In genomic region chr2:25177076-25177475, GRCm38 (mm10) we compare ENCODE assay signal across 10 mouse cellular contexts. TPM values are rescaled to one million over a fixed set of nuclear protein-coding genes. Genes with fewer than 3 reads are reported as not detected.
DNase-seq lines count a peak whose midpoint lies in the region; TF ChIP-seq lines count a peak whose summit lies in the region.
"Had no signal": no experiment of that assay in that cellular context is flagged by ENCODE, and none has a peak within 500 bp of the region (broad histone marks: within the 10 kb centered on the region; RNA-seq: fewer than 3 reads in every experiment).

No protein-coding gene starts in this region.

- H3K4me1 ChIP-seq in heart, adult 2 months (ENCODE audit: control insufficient read depth, insufficient read depth, low read length) = peaks cover 26% of the 10 kb centered on the region
- peaks cover 90% of the 10 kb centered on the region for H3K4me1 ChIP-seq in midbrain, embryonic 10.5 days

- peak overlapping the region; percentile 86 for H3K27ac ChIP-seq in heart, adult 2 months
- H3K27ac ChIP-seq in midbrain, embryonic 10.5 days (replicated peaks) = peak overlapping the region; percentile 96
- H3K27ac ChIP-seq: liver, embryonic 13.5 days had no signal

- H3K4me3 ChIP-seq in heart, adult 2 months = peak overlapping the region; percentile 24; the same call in 1 of the 2 replicates
- peak overlapping the region; percentile 90 for H3K4me3 ChIP-seq in midbrain, embryonic 10.5 days
- H3K4me3 ChIP-seq: liver, embryonic 13.5 days had no signal

- TF ChIP-seq POLR2A in heart, adult 2 months (IDR thresholded peaks at IDR 0.05; ENCODE audit: insufficient read depth, low read depth, low read length) = no peak

- H3K27me3 ChIP-seq in heart, adult 2 months (ENCODE audit: control insufficient read depth, insufficient read depth, low read length) = no peaks in the 10 kb centered on the region
- H3K27me3 ChIP-seq in midbrain, embryonic 10.5 days (ENCODE audit: low read depth, poor library complexity, severe bottlenecking) = peaks cover 44% of the 10 kb centered on the region

- no peak for TF ChIP-seq CTCF in heart, adult 2 months (IDR thresholded peaks at IDR 0.05)

- intact Hi-C loops in heart, adult 2 months (cut with DNase I) = loop anchor here (1.0 kb wide), 1 partner anchor 14 kb away; no protein-coding TSS in a partner anchor

- H3K36me3 ChIP-seq in heart, adult 2 months (ENCODE audit: control insufficient read depth, insufficient read depth, low read length) = no peaks in the 10 kb centered on the region
- H3K36me3 ChIP-seq in midbrain, embryonic 10.5 days = no peaks in the 10 kb centered on the region
- H3K36me3 ChIP-seq: liver, embryonic 13.5 days had no signal

- no peaks in the 10 kb centered on the region for H3K79me2 ChIP-seq in heart, adult 2 months (replicated peaks; ENCODE audit: control insufficient read depth, insufficient read depth, low read length)

- TF ChIP-seq EP300 in heart, adult 2 months (IDR thresholded peaks at IDR 0.05; ENCODE audit: insufficient read depth, low read depth, low read length) = 0 out of 2 replicates have a peak, but pooled peaks have one; percentile 42

- H3K9ac ChIP-seq in heart, adult 2 months (ENCODE audit: low read depth, low read length) = peak overlapping the region; percentile 52
- H3K9ac ChIP-seq: liver, embryonic 13.5 days had no signal

- WGBS in heart, adult 2 months = 37% methylated on average over 4 of the region's 4 CpGs
- 29% methylated on average over 4 of the region's 4 CpGs for WGBS in midbrain, embryonic 10.5 days

- H3K9me3 ChIP-seq in midbrain, embryonic 10.5 days (replicated peaks) = no peaks in the 10 kb centered on the region
- H3K9me3 ChIP-seq: liver, embryonic 13.5 days had no signal

- DNase-seq in heart, adult 2 months = peak; percentile 33 to 42
- no peak for DNase-seq in heart, postnatal 4 days
- DNase-seq in testis, postnatal 10 days (ENCODE audit: low spot score) = peak; percentile 37
- DNase-seq in testis, postnatal 14 days (ENCODE audit: low spot score) = no peak
- DNase-seq in midbrain, embryonic 10.5 days (ENCODE audit: low spot score) = no peak
- DNase-seq in ovary, postnatal 36 days (ENCODE audit: low spot score) = no peak
- no peak for DNase-seq in layer of hippocampus, postnatal 10 days (ENCODE audit: low spot score in 2 of 2)
- DNase-seq in ovary, postnatal 10 days (ENCODE audit: low spot score) = no peak
- DNase-seq: gastrocnemius, postnatal 36 days; liver, embryonic 13.5 days had no signal

RNA-seq across cellular contexts. Expression of gene Nrarp, which starts 3.5 kb away (rescaled TPM):
- total RNA-seq in heart, adult 2 months (2021) = 1 to 10 TPM; 6.2 to 7.4 TPM
- 10.2 and 11.2 TPM in 2 replicates for polyA plus RNA-seq in heart, adult 2 months (2012; rRNA removed)
- total RNA-seq in heart, postnatal 4 days (2021) = 10 to 100 TPM; 31.2 to 33.4 TPM
- polyA plus RNA-seq in midbrain, embryonic 10.5 days (2016; fragmentation: Nextera tagmentation; extraction: Ambion mirVana) = 65.8 and 74.1 TPM in 2 replicates
- 10 to 100 TPM; 43.0 to 50.3 TPM for total RNA-seq in layer of hippocampus, postnatal 10 days (2021)

RNA-seq across cellular contexts. Expression of gene Tor4a, which starts 19.6 kb away (rescaled TPM):
- total RNA-seq in heart, adult 2 months (2021) = 1 to 10 TPM; 4.3 to 4.9 TPM
- polyA plus RNA-seq in heart, adult 2 months (2012; rRNA removed) = 6.8 and 9.4 TPM in 2 replicates
- 1 to 10 TPM; 4.4 to 5.8 TPM for total RNA-seq in heart, postnatal 4 days (2021)
- 1.3 and 1.9 TPM in 2 replicates for polyA plus RNA-seq in midbrain, embryonic 10.5 days (2016; fragmentation: Nextera tagmentation; extraction: Ambion mirVana)
- total RNA-seq in layer of hippocampus, postnatal 10 days (2021) = 1 to 10 TPM; 1.8 to 2.4 TPM

RNA-seq across cellular contexts. Expression of gene Nelfb, which starts 34.2 kb away (rescaled TPM):
- total RNA-seq in heart, adult 2 months (2021) = 10 to 100 TPM; 37.4 TPM
- 47.0 and 86.7 TPM in 2 replicates for polyA plus RNA-seq in heart, adult 2 months (2012; rRNA removed)
- total RNA-seq in heart, postnatal 4 days (2021) = 10 to 100 TPM; 43.4 to 44.5 TPM
- 131 and 140 TPM in 2 replicates for polyA plus RNA-seq in midbrain, embryonic 10.5 days (2016; fragmentation: Nextera tagmentation; extraction: Ambion mirVana)
- 10 to 100 TPM; 50.6 to 59.3 TPM for total RNA-seq in layer of hippocampus, postnatal 10 days (2021)

RNA-seq across cellular contexts. Expression of gene Stpg3, which starts 37.4 kb away (rescaled TPM):
- not detected for total RNA-seq in heart, adult 2 months (2021)
- polyA plus RNA-seq in heart, adult 2 months (2012; rRNA removed) = 0.20 TPM in 1 of 2 replicates, not detected in the other
- not detected for total RNA-seq in heart, postnatal 4 days (2021)
- polyA plus RNA-seq in midbrain, embryonic 10.5 days (2016; fragmentation: Nextera tagmentation; extraction: Ambion mirVana) = not detected in 2 replicates
- not detected for total RNA-seq in layer of hippocampus, postnatal 10 days (2021)
- total RNA-seq: gastrocnemius, postnatal 36 days had no signal
- polyA plus RNA-seq: liver, embryonic 13.5 days had no signal

RNA-seq across cellular contexts. Expression of gene Fam166a, which starts 41.5 kb away (rescaled TPM):
- not detected for total RNA-seq in heart, adult 2 months (2021)
- 0.21 TPM in 1 of 2 replicates, not detected in the other for polyA plus RNA-seq in heart, adult 2 months (2012; rRNA removed)
- total RNA-seq in heart, postnatal 4 days (2021) = not detected
- 0.62 TPM in 1 of 2 replicates, not detected in the other for polyA plus RNA-seq in midbrain, embryonic 10.5 days (2016; fragmentation: Nextera tagmentation; extraction: Ambion mirVana)
- total RNA-seq in layer of hippocampus, postnatal 10 days (2021) = not detected
- total RNA-seq: gastrocnemius, postnatal 36 days had no signal
- polyA plus RNA-seq: liver, embryonic 13.5 days had no signal

Comparison
In these comparisons a context has a peak if more than half of its experiments do, and no peak if none do; other contexts are left out.
1. DNase-seq: peak in heart, adult 2 months (2 of 2) and testis, postnatal 10 days (single experiment); none in heart, postnatal 4 days (single experiment), testis, postnatal 14 days (single experiment), midbrain, embryonic 10.5 days (single experiment), ovary, postnatal 36 days (single experiment), layer of hippocampus, postnatal 10 days (0 of 2) and ovary, postnatal 10 days (single experiment).